Mouse (Mus musculus): ENCODE data around the gene Neurog1.

Gene Neurog1

GRCm38 (mm10) chr13:56251924-56252619 lies at the start of gene Neurog1:
Neurog1 (minus strand) TSS chr13:56252163.
- DNase-seq (ENCODE audit: low read depth), result no peak

- DNase-seq (ENCODE audit: low read depth), result peak; percentile 13
These were observed 47.4 kb upstream of the Neurog1 start for GRCm38 (mm10) chr13:56299336-56299735.

- no peak for DNase-seq (ENCODE audit: low read depth)
These were observed 44.7 kb upstream of the Neurog1 start for GRCm38 (mm10) chr13:56296659-56297020.

GRCm38 (mm10) chr13:56295943-56296658 lies 44.1 kb upstream of the Neurog1 start, which contains the start of gene Cxcl14:
Cxcl14 (minus strand) TSS chr13:56296551.
- no peak for DNase-seq (ENCODE audit: low read depth)

- DNase-seq (ENCODE audit: low read depth), result no peak
These were observed 43.6 kb upstream of the Neurog1 start for GRCm38 (mm10) chr13:56295586-56295942.

- DNase-seq (ENCODE audit: low read depth), result no peak
These were observed 42.9 kb upstream of the Neurog1 start for GRCm38 (mm10) chr13:56294908-56295307.

GRCm38 (mm10) chr13:56289998-56290397 lies 38.0 kb upstream of the Neurog1 start:
- DNase-seq (ENCODE audit: low read depth), result no peak

- DNase-seq (ENCODE audit: low read depth), result no peak
These were observed 37.3 kb upstream of the Neurog1 start for GRCm38 (mm10) chr13:56289261-56289660.

- no peak for DNase-seq (ENCODE audit: low read depth)
These were observed 36.6 kb upstream of the Neurog1 start for GRCm38 (mm10) chr13:56288601-56289000.

- DNase-seq (ENCODE audit: low read depth), result no peak
These were observed 35.1 kb upstream of the Neurog1 start for GRCm38 (mm10) chr13:56287091-56287490.

- no peak for DNase-seq (ENCODE audit: low read depth)
These were observed 31.4 kb upstream of the Neurog1 start for GRCm38 (mm10) chr13:56283321-56283720.

GRCm38 (mm10) chr13:56280356-56280755 lies 28.4 kb upstream of the Neurog1 start:
- no peak for DNase-seq (ENCODE audit: low read depth)

GRCm38 (mm10) chr13:56279439-56279838 lies 27.5 kb upstream of the Neurog1 start:
- DNase-seq (ENCODE audit: low read depth), result peak; percentile 81

GRCm38 (mm10) chr13:56275171-56275570 lies 23.2 kb upstream of the Neurog1 start:
- DNase-seq (ENCODE audit: low read depth), result no peak

- DNase-seq (ENCODE audit: low read depth), result no peak
These were observed 18.2 kb upstream of the Neurog1 start for GRCm38 (mm10) chr13:56270124-56270523.

GRCm38 (mm10) chr13:56267396-56267795 lies 15.4 kb upstream of the Neurog1 start:
- no peak for DNase-seq (ENCODE audit: low read depth)

GRCm38 (mm10) chr13:56266435-56266834 lies 14.5 kb upstream of the Neurog1 start:
- DNase-seq (ENCODE audit: low read depth), result peak; percentile 65

- DNase-seq (ENCODE audit: low read depth), result no peak
These were observed 13.7 kb upstream of the Neurog1 start for GRCm38 (mm10) chr13:56265661-56266060.

GRCm38 (mm10) chr13:56262269-56262668 lies 10.3 kb upstream of the Neurog1 start:
- no peak for DNase-seq (ENCODE audit: low read depth)

GRCm38 (mm10) chr13:56260344-56260780 lies 8.4 kb upstream of the Neurog1 start:
- DNase-seq (ENCODE audit: low read depth), result no peak

GRCm38 (mm10) chr13:56259926-56260250 lies 7.9 kb upstream of the Neurog1 start:
- DNase-seq (ENCODE audit: low read depth), result no peak

- DNase-seq (ENCODE audit: low read depth), result no peak
These were observed 7.3 kb upstream of the Neurog1 start for GRCm38 (mm10) chr13:56259021-56259925.
